Mouse (Mus musculus) MEL (cell line): Measurements from ENCODE around the gene Grifin. TPM values are rescaled to one million over a fixed set of nuclear protein-coding genes. Genes with fewer than 3 reads are reported as not detected.

Source experiments
- DNase-seq: peaks from one replicate; pipeline ENCODE4 v3.0.0; 2011; ENCODE audit warnings: low read depth, low spot score
- H3K27ac ChIP-seq: 2 replicates; pipeline ENCODE4 v1.5.1; 2012; ENCODE audit warnings: low read depth, mild to moderate bottlenecking, control low read depth, low read length, moderate library complexity; ENCODE audit not compliant: control insufficient read depth
- H3K27me3 ChIP-seq, 2 experiments: fragments of 150-350 bp in 1 of 2; sonication (generic) in 1 of 2; 2 replicates each; pipeline ENCODE4 v1.6.1; 2012; ENCODE audit warnings: low read length in 2 of 2, mild to moderate bottlenecking in 2 of 2, improper control_type of control experiment in 1 of 2, moderate library complexity in 1 of 2; ENCODE audit not compliant: insufficient read depth in 2 of 2, control insufficient read depth in 1 of 2
- H3K36me3 ChIP-seq, 2 experiments: 2 replicates each; pipeline ENCODE4 v1.6.1; 2012 to 2014; ENCODE audit warnings: low read length in 2 of 2, improper control_type of control experiment in 1 of 2, inconsistent platforms in 1 of 2, mild to moderate bottlenecking in 1 of 2; ENCODE audit not compliant: insufficient read depth in 2 of 2, control insufficient read depth in 1 of 2
- H3K4me1 ChIP-seq, 2 experiments: fragments of 150-350 bp in 1 of 2; sonication (generic) in 1 of 2; 2 replicates each; pipeline ENCODE4 v1.6.1; 2012; ENCODE audit warnings: low read length in 2 of 2, improper control_type of control experiment in 1 of 2, mild to moderate bottlenecking in 1 of 2; ENCODE audit not compliant: insufficient read depth in 2 of 2, control insufficient read depth in 1 of 2
- H3K4me3 ChIP-seq, 2 experiments: fragments of 150-350 bp in 1 of 2; sonication (generic) in 1 of 2; 2 replicates each; pipeline ENCODE4 v1.5.1; 2012; ENCODE audit warnings: low read depth in 2 of 2, low read length in 2 of 2, mild to moderate bottlenecking in 2 of 2, moderate library complexity in 2 of 2, control low read depth in 1 of 2, improper control_type of control experiment in 1 of 2; ENCODE audit not compliant: control insufficient read depth in 1 of 2, insufficient read depth in 1 of 2
- H3K79me2 ChIP-seq: 2 replicates; pipeline ENCODE4 v1.6.1; 2012; ENCODE audit warnings: mild to moderate bottlenecking, low read length, moderate library complexity; ENCODE audit not compliant: control insufficient read depth, poor library complexity, insufficient read depth
- H3K9ac ChIP-seq: 2 replicates; pipeline ENCODE4 v1.6.1; 2012; ENCODE audit warnings: low read depth, mild to moderate bottlenecking, control low read depth, low read length, moderate library complexity; ENCODE audit not compliant: control insufficient read depth, poor library complexity, severe bottlenecking
- H3K9me3 ChIP-seq: fragments of 150-350 bp; sonication (generic); replicated peaks from 2 replicates; pipeline ENCODE4 v1.6.1; 2012; ENCODE audit warnings: mild to moderate bottlenecking, low read length, improper control_type of control experiment, moderate library complexity; ENCODE audit not compliant: insufficient read depth
- CHD1 ChIP-seq: IDR thresholded peaks from 2 replicates; pipeline ENCODE4 v1.6.1; 2012; ENCODE audit warnings: low read depth, mild to moderate bottlenecking, inconsistent platforms, low read length, improper control_type of control experiment
- CHD2 ChIP-seq: IDR thresholded peaks from 2 replicates; pipeline ENCODE4 v1.6.1; 2011; ENCODE audit warnings: low read length, improper control_type of control experiment
- E2F4 ChIP-seq: IDR thresholded peaks from 2 replicates; pipeline ENCODE4 v1.6.1; 2011; ENCODE audit warnings: low read depth, low read length, improper control_type of control experiment, borderline replicate concordance
- EP300 ChIP-seq, 2 experiments: IDR thresholded peaks; 2 replicates each; pipeline ENCODE4 v1.6.1; 2011; ENCODE audit warnings: improper control_type of control experiment in 2 of 2, low read length in 2 of 2, low read depth in 1 of 2, mild to moderate bottlenecking in 1 of 2
- ETS1 ChIP-seq: IDR thresholded peaks from 2 replicates; pipeline ENCODE4 v1.6.1; 2012; ENCODE audit warnings: low read depth, mild to moderate bottlenecking, inconsistent platforms, low read length, improper control_type of control experiment, moderate library complexity
- GABPA ChIP-seq: IDR thresholded peaks from 2 replicates; pipeline ENCODE4 v1.6.1; 2012; ENCODE audit warnings: low read depth, mild to moderate bottlenecking, inconsistent platforms, low read length, improper control_type of control experiment, moderate library complexity
- GATA1 ChIP-seq: IDR thresholded peaks from 2 replicates; pipeline ENCODE4 v1.6.1; 2011; ENCODE audit warnings: low read depth, low read length, improper control_type of control experiment
- KAT2A ChIP-seq: conservative IDR thresholded peaks from 2 replicates; pipeline ENCODE4 v1.6.1; 2012; ENCODE audit warnings: low read depth, low read length, improper control_type of control experiment, inconsistent platforms
- MAZ ChIP-seq: IDR thresholded peaks from 2 replicates; pipeline ENCODE4 v1.6.1; 2012; ENCODE audit warnings: low read depth, mild to moderate bottlenecking, inconsistent platforms, low read length, improper control_type of control experiment
- MYB ChIP-seq: IDR thresholded peaks from 2 replicates; pipeline ENCODE4 v1.6.1; 2011; ENCODE audit warnings: mild to moderate bottlenecking, low read depth, low read length, improper control_type of control experiment
- MYC ChIP-seq: IDR thresholded peaks from 2 replicates; pipeline ENCODE4 v1.6.1; 2011; ENCODE audit warnings: low read depth, mild to moderate bottlenecking, low read length, improper control_type of control experiment, moderate library complexity
- NELFE ChIP-seq: IDR thresholded peaks from 2 replicates; pipeline ENCODE4 v1.6.1; 2011; ENCODE audit warnings: low read depth, low read length, improper control_type of control experiment
- POLR2AphosphoS2 ChIP-seq: IDR thresholded peaks from 2 replicates; pipeline ENCODE4 v1.6.1; 2011; ENCODE audit warnings: low read length, improper control_type of control experiment
- POLR2AphosphoS5 ChIP-seq: IDR thresholded peaks from 2 replicates; pipeline ENCODE4 v1.6.1; 2012; ENCODE audit warnings: low read depth, borderline replicate concordance, mild to moderate bottlenecking, inconsistent platforms, low read length, moderate library complexity, mixed read lengths
- RAD21 ChIP-seq: IDR thresholded peaks from 2 replicates; pipeline ENCODE4 v1.6.1; 2011; ENCODE audit warnings: mild to moderate bottlenecking, low read depth, low read length, improper control_type of control experiment
- TAL1 ChIP-seq: IDR thresholded peaks from 2 replicates; pipeline ENCODE4 v1.6.1; 2012; ENCODE audit warnings: mild to moderate bottlenecking, inconsistent platforms, low read length, moderate library complexity, mixed read lengths
- TBP ChIP-seq: IDR thresholded peaks from 2 replicates; pipeline ENCODE4 v1.8.0; 2011; ENCODE audit warnings: low read depth, low read length, improper control_type of control experiment
- UBTF ChIP-seq: IDR thresholded peaks from 2 replicates; pipeline ENCODE4 v1.6.1; 2012; ENCODE audit warnings: low read depth, mild to moderate bottlenecking, inconsistent platforms, low read length, improper control_type of control experiment, moderate library complexity, borderline replicate concordance; ENCODE audit not compliant: insufficient read depth
- ZC3H11A ChIP-seq: IDR thresholded peaks from 2 replicates; pipeline ENCODE4 v1.6.1; 2012; ENCODE audit warnings: low read depth, mild to moderate bottlenecking, inconsistent platforms, low read length, improper control_type of control experiment
- ZKSCAN1 ChIP-seq: IDR thresholded peaks from 2 replicates; pipeline ENCODE4 v1.6.1; 2012; ENCODE audit warnings: low read depth, mild to moderate bottlenecking, inconsistent platforms, low read length, improper control_type of control experiment, moderate library complexity
- ZMIZ1 ChIP-seq: IDR thresholded peaks from 2 replicates; pipeline ENCODE4 v1.6.1; 2012; ENCODE audit warnings: low read depth, mild to moderate bottlenecking, inconsistent platforms, low read length, improper control_type of control experiment, moderate library complexity
- polyA plus RNA-seq, 2 experiments: library from polyadenylated mRNA; stranded (reverse) in 1 of 2; unstranded in 1 of 2; fragments of >175 nt in 1 of 2; fragments of >200 nt in 1 of 2; gene quantifications; 2 replicates each; pipeline versions ENCODE4 v1.2.1 to v1.2.4; 2012; ENCODE audit warnings: low replicate concordance in 2 of 2, low read depth in 1 of 2; ENCODE audit not compliant: insufficient read length in 2 of 2, insufficient read depth in 1 of 2, missing spikeins in 1 of 2
- total RNA-seq: library from RNA; depleted of rRNA; stranded (reverse); fragments of 300-350 nt; gene quantifications from 2 replicates; pipeline ENCODE4 v1.2.3, GENCODE M21; 2012

Grifin gene
- total and polyA plus RNA-seq, 3 experiments: 0.32 TPM; not detected in 2

DNA sequence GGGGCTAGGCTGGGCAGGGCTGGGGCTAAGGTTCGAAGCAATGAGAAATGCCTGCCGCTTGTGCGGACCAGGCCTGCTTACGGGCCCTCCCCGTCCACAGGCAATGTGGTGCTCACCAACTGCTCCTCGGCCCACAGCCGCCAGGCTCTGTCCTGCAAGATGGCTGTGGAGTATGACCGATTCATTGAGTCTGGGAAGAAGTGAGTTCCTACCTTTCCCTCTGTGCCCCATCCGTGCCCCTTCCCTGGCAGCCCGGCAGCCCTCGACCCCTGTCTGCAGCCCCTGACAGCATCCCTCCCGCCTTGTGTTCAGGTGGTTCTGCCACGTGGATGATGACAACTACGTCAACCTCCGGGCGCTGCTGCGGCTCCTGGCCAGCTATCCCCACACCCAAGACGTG is 47.3 kb upstream of the Grifin start:
- peaks cover 0 to 31% of the 10 kb centered on the region in 2 experiments; a peak in 2 of 4 replicates for H3K36me3 ChIP-seq
- no peak overlapping the region for H3K9ac ChIP-seq
- H3K27ac ChIP-seq: no peak overlapping the region
- no peaks in the 10 kb centered on the region for H3K27me3 ChIP-seq
- H3K4me1 ChIP-seq: peaks cover 8 to 32% of the 10 kb centered on the region in 2 experiments
- peaks cover 6% of the 10 kb centered on the region for H3K79me2 ChIP-seq
- TF ChIP-seq KAT2A: no peak
- TF ChIP-seq MAZ: no peak
- no peak for TF ChIP-seq CHD2
- TF ChIP-seq CHD1: no peak
- no peak for TF ChIP-seq TAL1
- no peak for TF ChIP-seq ZMIZ1
- TF ChIP-seq ZC3H11A: no peak
- no peak for DNase-seq
- H3K9me3 ChIP-seq: no peaks in the 10 kb centered on the region
- H3K4me3 ChIP-seq: no peak overlapping the region

- TF ChIP-seq MYB: no peak
- TF ChIP-seq RAD21: no peak
- no peak for TF ChIP-seq TAL1
- no peak for TF ChIP-seq CHD1
- no peak for TF ChIP-seq ZKSCAN1
- no peak for TF ChIP-seq ETS1
- TF ChIP-seq E2F4: no peak
- no peak for TF ChIP-seq CHD2
- no peak for TF ChIP-seq POLR2AphosphoS2
- no peak for TF ChIP-seq GATA1
- TF ChIP-seq TBP: no peak
- TF ChIP-seq UBTF: no peak
- TF ChIP-seq MYC: no peak
- TF ChIP-seq POLR2AphosphoS5: no peak
- no peak for TF ChIP-seq NELFE
- no peak for TF ChIP-seq EP300 (IDR thresholded peaks at IDR 0.05; ENCODE audit: low read depth in 1 of 2, low read length in 2 of 2)
- TF ChIP-seq GABPA: no peak
- H3K9ac ChIP-seq: no peak overlapping the region
- peaks cover 6% of the 10 kb centered on the region for H3K79me2 ChIP-seq
- DNase-seq: no peak
- H3K27me3 ChIP-seq: no peaks in the 10 kb centered on the region
- H3K4me3 ChIP-seq: no peak overlapping the region
- peaks cover 8 to 27% of the 10 kb centered on the region in 2 experiments for H3K4me1 ChIP-seq
- H3K9me3 ChIP-seq: no peaks in the 10 kb centered on the region
- H3K27ac ChIP-seq: no peak overlapping the region
- H3K36me3 ChIP-seq: peaks cover 0 to 28% of the 10 kb centered on the region in 2 experiments; a peak in 2 of 4 replicates
Observed at GRCm38 (mm10) chr5:140611611-140612185, 46.8 kb upstream of the Grifin start.
